Mouse (Mus musculus) myocyte (in vitro differentiated cells): ENCODE results near the gene Ptrh1.
A peak's percentile ranks its signal among the peaks of the same experiment; 100 is the strongest.

Experiments
- MAX ChIP-seq: IDR thresholded peaks from one replicate; pipeline ENCODE4 v1.6.1; 2011; ENCODE audit warnings: low read depth, mild to moderate bottlenecking, control low read depth
- POLR2A ChIP-seq: IDR thresholded peaks from one replicate; pipeline ENCODE4 v1.6.1; 2011; ENCODE audit warnings: low read depth, mild to moderate bottlenecking, control low read depth, moderate library complexity; ENCODE audit not compliant: insufficient read length
- TCF3 ChIP-seq: IDR thresholded peaks from one replicate; pipeline ENCODE4 v1.6.1; 2011; ENCODE audit warnings: low read depth, control low read depth; ENCODE audit not compliant: insufficient read length
- USF1 ChIP-seq: IDR thresholded peaks from one replicate; pipeline ENCODE4 v1.6.1; 2011; ENCODE audit warnings: low read depth, mild to moderate bottlenecking, control low read depth, moderate library complexity

DNA sequence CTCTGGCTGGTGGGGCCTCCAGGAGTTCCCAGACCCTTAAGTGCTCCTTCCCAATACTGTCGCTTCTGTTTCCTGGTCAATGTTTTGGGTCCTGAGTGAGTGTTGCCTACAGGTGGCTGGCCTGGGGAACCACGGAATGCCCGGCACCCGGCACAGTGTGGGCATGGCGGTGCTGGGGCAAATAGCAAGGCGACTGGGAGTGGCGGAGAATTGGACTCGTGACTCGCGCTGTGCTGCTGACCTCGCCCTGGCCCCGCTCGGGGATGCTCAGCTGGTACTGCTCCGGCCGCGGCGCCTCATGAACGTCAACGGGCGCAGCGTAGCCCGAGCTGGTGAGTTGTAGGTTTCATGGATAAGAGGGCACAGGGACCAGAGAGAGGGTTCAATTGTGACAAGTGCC, 606 bp downstream of the Ptrh1 start:
- peak; percentile 51 for TF ChIP-seq POLR2A
- TF ChIP-seq TCF3: no peak
- no peak for TF ChIP-seq MAX
- TF ChIP-seq USF1: no peak
